Mouse (Mus musculus) stomach, postnatal 0 days (tissue): ENCODE measurements at regions not wholly inside any gene's neighbourhood (a gene's known extent, or its start where the extent isn't known, plus 50 kb on each side); places are given as distances from the start of the nearest gene placed in this dataset.

Experiments used
- ATAC-seq: fragments of 200-750 bp; cut with Nextera tagmentation; 2 replicates; pipeline ENCODE4 v1.8.0; 2017; ENCODE audit not compliant: low FRiP score, low TSS enrichment
- DNase-seq: peaks from one replicate; pipeline ENCODE4 v3.0.0-alpha.2; 2016; ENCODE audit warnings: low spot score
- H3K27ac ChIP-seq: fragments of 300-500 bp; sonication (generic); replicated peaks from 2 replicates; pipeline ENCODE4 v1.5.1; 2014; ENCODE audit warnings: mild to moderate bottlenecking, control low read depth
- H3K27me3 ChIP-seq: fragments of 300-500 bp; sonication (generic); 2 replicates; pipeline ENCODE4 v1.6.1; 2014; ENCODE audit warnings: low read length; ENCODE audit not compliant: control insufficient read depth, insufficient read depth
- H3K36me3 ChIP-seq: fragments of 300-500 bp; sonication (generic); 2 replicates; pipeline ENCODE4 v1.6.1; 2014; ENCODE audit warnings: low read length, mixed read lengths; ENCODE audit not compliant: control insufficient read depth, insufficient read depth
- H3K4me1 ChIP-seq: fragments of 300-500 bp; sonication (generic); replicated peaks from 2 replicates; pipeline ENCODE4 v1.6.1; 2014; ENCODE audit warnings: antibody characterized with exemption; ENCODE audit not compliant: control insufficient read depth, insufficient read depth
- H3K4me2 ChIP-seq: fragments of 300-500 bp; sonication (generic); replicated peaks from 2 replicates; pipeline ENCODE4 v1.6.1; 2014; ENCODE audit warnings: low read depth, mild to moderate bottlenecking, control low read depth, moderate library complexity
- H3K4me3 ChIP-seq: fragments of 300-500 bp; sonication (generic); 2 replicates; pipeline ENCODE4 v1.5.1; 2014; ENCODE audit warnings: low read depth, low read length, control low read depth
- H3K9ac ChIP-seq: fragments of 300-500 bp; sonication (generic); 2 replicates; pipeline ENCODE4 v1.6.1; 2014; ENCODE audit warnings: mild to moderate bottlenecking, low read length, control low read depth, mixed read lengths
- H3K9me3 ChIP-seq: fragments of 300-500 bp; sonication (generic); 2 replicates; pipeline ENCODE4 v1.6.1; 2016; ENCODE audit warnings: low read length; ENCODE audit not compliant: control insufficient read depth
- CTCF ChIP-seq: IDR thresholded peaks from 2 replicates; pipeline ENCODE4 v1.5.1; 2016; ENCODE audit warnings: antibody characterized with exemption, low read depth, mild to moderate bottlenecking, moderate library complexity
- EP300 ChIP-seq: optimal IDR thresholded peaks from 2 replicates; pipeline ENCODE3; 2016; ENCODE audit warnings: antibody characterized with exemption
- WGBS: fragments of 180-500 bp; shearing (Covaris S2); extraction: QIAGEN DNeasy Blood & Tissue Kit; methylation state at CpG from one replicate; pipeline ENCODE4 v1.1.7; 2014; 5-methylcytosine and 5-hydroxymethylcytosine counted together

GRCm38 (mm10) chr1:90313750-90314359 is 110.1 kb downstream of the Ackr3 start:
- no peak for TF ChIP-seq CTCF
- no peak for TF ChIP-seq EP300
- Histone ChIP-seq H3K9ac (no peak overlapping the region), H3K4me1 (no peaks in the 10 kb centered on the region), H3K36me3 (no peaks in the 10 kb centered on the region), H3K27ac (no peak overlapping the region), H3K4me3 (no peak overlapping the region), H3K9me3 (no peaks in the 10 kb centered on the region), H3K27me3 (no peaks in the 10 kb centered on the region), H3K4me2 (no peak overlapping the region)
- DNase-seq (no peak), ATAC-seq (no peak)
- 74% methylated on average over 12 of the region's 12 CpGs for WGBS

GRCm38 (mm10) chr1:90317902-90318301 is 114.1 kb downstream of the Ackr3 start:
- no peak overlapping the region for H3K4me2 ChIP-seq
- no peaks in the 10 kb centered on the region for H3K9me3 ChIP-seq
- H3K4me3 ChIP-seq: no peak overlapping the region
- ATAC-seq: no peak
- no peak overlapping the region for H3K27ac ChIP-seq
- WGBS: 68% methylated on average over 6 of the region's 6 CpGs
- TF ChIP-seq EP300: no peak
- no peak for TF ChIP-seq CTCF
- H3K4me1 ChIP-seq: no peaks in the 10 kb centered on the region
- H3K9ac ChIP-seq: no peak overlapping the region
- no peaks in the 10 kb centered on the region for H3K36me3 ChIP-seq
- no peaks in the 10 kb centered on the region for H3K27me3 ChIP-seq
- no peak for DNase-seq

DNA sequence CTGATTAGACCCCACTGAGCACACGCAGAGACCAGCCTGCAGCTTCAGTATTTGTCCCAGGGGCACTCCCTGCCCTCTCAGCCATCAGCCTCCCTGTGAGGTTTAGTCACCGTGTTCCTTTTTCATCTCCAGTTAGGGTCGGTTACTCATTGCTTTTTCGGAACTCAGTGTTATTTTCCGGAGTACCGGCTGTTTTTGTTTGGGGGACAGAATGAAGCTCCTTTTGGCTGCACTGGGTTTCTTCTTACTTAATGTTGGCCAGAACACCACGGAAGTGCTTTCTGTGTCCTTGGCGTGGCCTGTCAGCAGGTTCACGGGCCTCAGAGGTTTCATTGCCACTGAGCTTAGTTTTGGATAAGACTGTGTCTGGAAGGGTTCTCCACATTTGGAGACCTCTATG is 114.7 kb downstream of the Ackr3 start:
- no peak for DNase-seq
- WGBS: 68% methylated on average over 9 of the region's 9 CpGs
- Histone ChIP-seq H3K9ac (no peak overlapping the region), H3K4me2 (no peak overlapping the region), H3K27ac (no peak overlapping the region), H3K36me3 (no peaks in the 10 kb centered on the region), H3K9me3 (no peaks in the 10 kb centered on the region), H3K4me1 (no peaks in the 10 kb centered on the region), H3K4me3 (no peak overlapping the region), H3K27me3 (no peaks in the 10 kb centered on the region)
- ATAC-seq: no peak
- TF ChIP-seq EP300 (no peak), CTCF (no peak)

- H3K36me3 ChIP-seq: no peaks in the 10 kb centered on the region
- no peak overlapping the region for H3K4me2 ChIP-seq
- no peak overlapping the region for H3K27ac ChIP-seq
- DNase-seq: no peak
- TF ChIP-seq EP300: no peak
- TF ChIP-seq CTCF: no peak
- H3K27me3 ChIP-seq: no peaks in the 10 kb centered on the region
- no peak for ATAC-seq
- H3K4me1 ChIP-seq: no peaks in the 10 kb centered on the region
- WGBS: 64% methylated on average over 9 of the region's 9 CpGs
- no peak overlapping the region for H3K9ac ChIP-seq
- H3K4me3 ChIP-seq: no peak overlapping the region
- H3K9me3 ChIP-seq: no peaks in the 10 kb centered on the region
Measured at GRCm38 (mm10) chr1:90320518-90320917, 116.7 kb downstream of the Ackr3 start.

DNA sequence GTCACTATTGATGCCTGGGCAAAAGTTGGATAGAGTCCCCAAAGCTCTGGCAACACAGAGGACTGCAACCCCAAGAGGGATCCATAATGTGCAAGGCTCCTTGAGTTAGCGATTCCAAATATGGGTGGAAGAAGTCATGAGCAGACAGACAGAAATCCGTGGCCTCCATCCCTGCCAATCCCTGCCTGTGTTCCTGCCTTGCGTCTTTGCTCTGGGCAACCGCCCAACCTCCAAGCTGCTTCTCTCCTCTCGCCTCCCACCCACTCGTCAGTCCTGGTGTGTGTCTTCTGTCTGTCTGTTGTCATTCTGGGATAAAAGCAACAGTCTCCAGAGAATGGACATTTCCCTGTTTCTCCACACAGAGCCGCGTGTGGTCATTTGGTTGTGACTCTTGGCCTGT is 117.7 kb downstream of the Ackr3 start:
- H3K9ac ChIP-seq: no peak overlapping the region
- no peak overlapping the region for H3K4me3 ChIP-seq
- ATAC-seq (no peak), DNase-seq (no peak)
- H3K9me3 ChIP-seq: no peaks in the 10 kb centered on the region
- no peaks in the 10 kb centered on the region for H3K27me3 ChIP-seq
- 72% methylated on average over 8 of the region's 8 CpGs for WGBS
- no peak for TF ChIP-seq EP300
- TF ChIP-seq CTCF: no peak
- H3K4me2 ChIP-seq: no peak overlapping the region
- H3K4me1 ChIP-seq: no peaks in the 10 kb centered on the region
- H3K27ac ChIP-seq: no peak overlapping the region
- no peaks in the 10 kb centered on the region for H3K36me3 ChIP-seq

GRCm38 (mm10) chr1:90327237-90327636 is 123.5 kb downstream of the Ackr3 start:
- DNase-seq: no peak
- 83% methylated on average over 6 of the region's 6 CpGs for WGBS
- Histone ChIP-seq H3K27ac (no peak overlapping the region), H3K9me3 (no peaks in the 10 kb centered on the region), H3K9ac (no peak overlapping the region), H3K4me1 (no peaks in the 10 kb centered on the region), H3K4me2 (no peak overlapping the region), H3K4me3 (no peak overlapping the region), H3K27me3 (no peaks in the 10 kb centered on the region), H3K36me3 (no peaks in the 10 kb centered on the region)
- ATAC-seq: no peak
- TF ChIP-seq EP300 (no peak), CTCF (no peak)
